Mouse (Mus musculus): ENCODE measurements around the gene Srp68. TPM values are rescaled to one million over a fixed set of nuclear protein-coding genes. Genes with fewer than 3 reads are reported as not detected.
A peak's percentile ranks its signal among the peaks of the same experiment; 100 is the strongest.

The Srp68 gene
- 18.5 and 24.5 TPM in 2 replicates for total RNA-seq (2014; rRNA removed)
- polyA plus RNA-seq (2015; fragmentation: Nextera tagmentation; extraction: Ambion mirVana) = 42.4 and 51.3 TPM in 2 replicates

DNA sequence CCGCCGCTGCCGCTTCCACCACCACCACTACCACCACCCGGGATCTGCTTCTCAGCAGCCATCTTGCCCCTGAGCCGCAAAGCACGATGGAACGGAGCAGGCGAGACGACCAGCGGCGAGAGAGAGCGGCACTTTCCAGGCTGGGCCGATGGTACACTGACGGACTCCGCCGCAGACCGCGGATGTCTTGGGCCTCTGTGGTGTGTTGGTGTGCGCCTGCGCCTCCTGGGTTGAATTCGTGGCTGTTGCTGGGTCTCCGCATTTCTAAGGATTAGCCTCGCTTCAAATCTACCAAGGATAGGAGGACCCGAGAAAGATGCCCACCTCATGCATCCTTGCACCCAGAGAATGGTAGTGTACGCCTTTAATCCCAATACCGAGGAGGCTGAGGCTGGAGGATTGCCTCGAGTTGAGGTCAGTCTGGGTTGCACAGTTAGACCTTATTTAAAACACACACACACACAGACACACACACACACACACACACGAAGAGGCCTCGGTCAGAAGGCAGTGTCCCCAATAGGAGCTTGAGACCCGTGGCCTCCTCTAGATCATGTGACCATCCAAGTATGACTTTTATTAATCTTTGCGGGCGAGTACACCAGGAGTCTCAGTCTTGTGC is at the start of gene Srp68:
Gene Srp68, minus strand, starts transcription at position 173 of the 622 bp plus-strand sequence.
- Histone ChIP-seq H3K4me3 (ENCODE audit: low read depth, low read length) (peak within 1 kb of the TSS; percentile 66), H3K27ac (ENCODE audit: low read depth, low read length) (peak within 1 kb of the TSS; percentile 77), H3K4me1 (ENCODE audit: insufficient read depth) (peaks cover 12% of the 10 kb centered on the region; the same call in 1 of the 2 replicates), H3K9me3 (ENCODE audit: low read length) (no peaks in the 10 kb centered on the region), H3K27me3 (ENCODE audit: insufficient read depth, low read length) (no peaks in the 10 kb centered on the region), H3K4me2 (ENCODE audit: low read depth) (peak within 1 kb of the TSS; percentile 86), H3K9ac (peak within 1 kb of the TSS; percentile 67), H3K36me3 (ENCODE audit: insufficient read depth) (peaks cover 18% of the 10 kb centered on the region)
- DNase-seq (peak; percentile 96), ATAC-seq (peak; percentile 100)
- 3% methylated on average over 32 of the region's 32 CpGs for WGBS
- peak; percentile 53 for TF ChIP-seq CTCF (IDR thresholded peaks at IDR 0.05; ENCODE audit: low read depth)

DNA sequence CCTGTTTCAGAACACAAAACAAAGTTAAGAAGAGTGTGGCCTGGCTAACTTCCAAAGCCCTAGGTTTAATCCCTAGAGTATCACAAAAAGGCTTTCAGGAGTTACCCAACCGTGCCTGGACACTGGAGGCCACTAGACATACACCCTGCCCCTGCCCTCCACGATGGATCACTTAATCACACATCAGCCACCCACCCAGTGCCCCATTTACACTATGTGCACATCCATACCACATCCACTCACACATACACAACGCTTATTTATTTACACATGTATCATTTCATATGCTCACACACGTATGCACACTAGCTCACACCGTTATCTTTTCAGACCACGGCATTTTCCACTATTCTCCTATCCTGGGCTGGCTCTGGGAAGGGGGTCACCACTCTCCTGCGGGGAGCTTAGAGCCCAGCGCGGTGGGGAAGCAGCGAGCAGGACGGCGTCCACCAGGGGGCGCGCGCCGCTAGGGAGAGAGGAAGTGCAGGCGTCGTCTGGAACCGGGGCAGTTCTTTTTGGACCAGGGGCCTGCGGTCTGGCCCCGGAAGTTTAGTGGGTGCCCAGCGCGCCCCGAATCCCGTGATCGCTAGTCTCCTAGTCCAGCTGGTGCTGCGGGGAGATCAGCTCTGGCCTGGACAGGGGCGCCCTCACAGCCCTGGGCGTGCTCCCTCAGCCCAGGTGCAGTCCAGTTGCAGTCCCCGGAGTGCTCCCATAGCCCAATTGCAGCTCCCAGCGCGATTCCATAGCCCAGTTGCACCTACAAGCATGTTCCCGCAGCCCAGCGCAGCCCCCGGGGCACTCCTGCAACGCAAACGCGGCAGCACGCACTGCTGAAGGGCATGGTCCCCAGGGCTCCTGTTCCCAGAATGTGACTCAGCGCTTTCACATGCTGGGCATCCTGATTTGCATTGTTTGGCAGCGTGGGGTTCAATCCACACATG is 45.0 kb upstream of the Srp68 start:
- Histone ChIP-seq H3K9ac (peak overlapping the region; percentile 41; the same call in 1 of the 2 replicates), H3K4me3 (ENCODE audit: low read depth, low read length) (peak overlapping the region; percentile 30)
- ATAC-seq = peak; percentile 94

GRCm38 (mm10) chr11:116312359-116312758 is 38.3 kb upstream of the Srp68 start:
- no peaks in the 10 kb centered on the region for H3K4me1 ChIP-seq (ENCODE audit: insufficient read depth)
- DNase-seq (no peak), ATAC-seq (no peak)
- H3K27ac ChIP-seq (ENCODE audit: low read depth, low read length) = no peak overlapping the region
- no peaks in the 10 kb centered on the region for H3K9me3 ChIP-seq (ENCODE audit: low read length)
- TF ChIP-seq CTCF (IDR thresholded peaks at IDR 0.05; ENCODE audit: low read depth) = no peak
- H3K4me3 ChIP-seq (ENCODE audit: low read depth, low read length) = no peak overlapping the region
- H3K36me3 ChIP-seq (ENCODE audit: insufficient read depth) = no peaks in the 10 kb centered on the region
- no peak overlapping the region for H3K9ac ChIP-seq
- WGBS = 64% methylated on average over 8 of the region's 8 CpGs
- no peak overlapping the region for H3K4me2 ChIP-seq (ENCODE audit: low read depth)
- H3K27me3 ChIP-seq (ENCODE audit: insufficient read depth, low read length) = no peaks in the 10 kb centered on the region

More for the DNA sequence above, 45.0 kb upstream of the Srp68 start:
- Histone ChIP-seq H3K9me3 (ENCODE audit: low read length) (no peaks in the 10 kb centered on the region), H3K4me1 (ENCODE audit: insufficient read depth) (peaks cover 4% of the 10 kb centered on the region; the same call in 1 of the 2 replicates), H3K27me3 (ENCODE audit: insufficient read depth, low read length) (no peaks in the 10 kb centered on the region), H3K4me2 (ENCODE audit: low read depth) (peak overlapping the region; percentile 78), H3K36me3 (ENCODE audit: insufficient read depth) (no peaks in the 10 kb centered on the region), H3K27ac (ENCODE audit: low read depth, low read length) (no peak overlapping the region)
- peak; percentile 87 for DNase-seq
- peak; percentile 97 for TF ChIP-seq CTCF (IDR thresholded peaks at IDR 0.05; ENCODE audit: low read depth)
- WGBS = 3% methylated on average over 39 of the region's 41 CpGs

DNA sequence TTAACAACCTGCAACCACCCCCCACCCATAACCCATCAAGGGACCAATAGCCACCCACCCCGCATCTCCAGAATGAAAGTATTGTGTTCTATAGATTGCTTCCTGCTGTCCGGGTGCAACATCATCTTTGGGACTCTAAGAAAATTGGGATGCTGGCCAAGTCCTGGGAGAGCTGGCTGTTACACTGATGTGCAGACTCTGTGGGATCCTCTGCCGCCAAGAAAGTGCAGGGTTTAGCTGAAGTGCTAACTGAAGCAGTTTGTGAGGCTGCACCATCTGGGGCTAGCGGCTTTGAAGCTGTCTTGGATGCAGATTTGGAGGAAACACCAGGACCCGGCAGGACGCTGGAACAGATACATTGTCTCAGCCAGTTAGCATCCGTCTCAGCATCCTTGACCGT is 37.2 kb upstream of the Srp68 start:
- Histone ChIP-seq H3K9ac (no peak overlapping the region), H3K4me1 (ENCODE audit: insufficient read depth) (peaks cover 4% of the 10 kb centered on the region; the same call in 1 of the 2 replicates), H3K27me3 (ENCODE audit: insufficient read depth, low read length) (no peaks in the 10 kb centered on the region), H3K36me3 (ENCODE audit: insufficient read depth) (no peaks in the 10 kb centered on the region), H3K4me2 (ENCODE audit: low read depth) (no peak overlapping the region), H3K27ac (ENCODE audit: low read depth, low read length) (no peak overlapping the region), H3K9me3 (ENCODE audit: low read length) (no peaks in the 10 kb centered on the region), H3K4me3 (ENCODE audit: low read depth, low read length) (no peak overlapping the region)
- no peak for TF ChIP-seq CTCF (IDR thresholded peaks at IDR 0.05; ENCODE audit: low read depth)
- WGBS = 38% methylated on average over 8 of the region's 8 CpGs
- ATAC-seq (peak; percentile 40), DNase-seq (peak; percentile 67)

DNA sequence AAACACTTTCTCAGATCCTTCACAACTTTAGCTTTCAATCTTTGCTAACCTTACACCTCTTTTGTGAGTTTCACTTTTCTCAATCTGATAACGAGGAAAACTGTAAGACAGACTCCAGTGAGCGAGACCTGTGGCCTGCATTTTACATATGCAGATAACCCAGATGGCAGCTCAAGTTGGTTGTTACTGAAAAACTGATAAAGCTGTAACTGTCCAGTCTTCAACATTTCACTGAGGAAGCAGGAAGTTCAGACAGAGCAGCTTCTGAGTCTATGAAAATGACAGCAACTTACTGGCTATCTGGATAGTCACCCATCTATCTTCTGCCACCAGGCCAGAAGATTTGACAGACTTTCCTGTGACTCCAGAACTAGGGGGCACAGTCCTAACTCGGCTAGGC is 35.6 kb upstream of the Srp68 start:
- no peak for ATAC-seq
- Histone ChIP-seq H3K9ac (no peak overlapping the region), H3K36me3 (ENCODE audit: insufficient read depth) (peaks cover 3% of the 10 kb centered on the region), H3K4me2 (ENCODE audit: low read depth) (no peak overlapping the region), H3K4me3 (ENCODE audit: low read depth, low read length) (no peak overlapping the region), H3K27me3 (ENCODE audit: insufficient read depth, low read length) (no peaks in the 10 kb centered on the region), H3K9me3 (ENCODE audit: low read length) (no peaks in the 10 kb centered on the region), H3K4me1 (ENCODE audit: insufficient read depth) (peaks cover 10% of the 10 kb centered on the region), H3K27ac (ENCODE audit: low read depth, low read length) (no peak overlapping the region)
- no peak for TF ChIP-seq CTCF (IDR thresholded peaks at IDR 0.05; ENCODE audit: low read depth)
- WGBS = 70% methylated on average over 3 of the region's 3 CpGs
- DNase-seq = no peak

DNA sequence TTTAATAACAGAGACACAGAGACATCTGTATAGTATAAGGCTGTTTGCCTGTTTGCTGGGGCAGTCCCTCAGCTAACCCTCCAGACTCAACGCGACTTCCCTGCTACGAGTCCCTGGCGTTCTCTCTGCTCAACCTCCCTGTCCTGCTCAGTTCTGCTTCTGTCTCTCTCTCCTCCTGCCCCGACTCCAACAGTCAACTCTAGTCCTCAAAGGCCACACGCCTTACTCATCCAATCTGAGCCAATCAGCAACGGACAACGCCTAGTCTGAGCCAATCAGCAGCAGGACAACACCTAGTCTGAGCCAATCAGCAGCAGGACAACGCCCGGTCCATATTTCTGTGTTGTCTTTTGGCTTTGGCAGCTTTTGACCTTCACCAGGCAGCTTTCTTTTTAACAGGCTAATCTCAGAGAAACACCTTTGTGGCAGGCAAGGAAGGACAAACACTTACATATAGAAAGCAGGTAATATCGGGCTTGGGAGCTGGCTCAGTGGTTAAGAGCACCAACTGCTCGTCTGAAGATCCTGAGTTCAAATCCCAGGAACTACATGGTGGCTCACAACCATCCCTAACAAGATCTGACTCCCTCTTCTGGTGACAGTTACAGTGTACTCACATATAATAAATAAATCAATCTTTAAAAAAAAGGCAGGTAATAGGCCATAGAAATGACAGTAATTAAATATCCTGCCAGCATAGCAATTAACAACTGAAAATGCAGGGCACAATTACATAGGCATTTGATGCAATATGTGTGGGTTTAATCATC is 33.9 kb upstream of the Srp68 start:
- Histone ChIP-seq H3K27ac (ENCODE audit: low read depth, low read length) (no peak overlapping the region), H3K4me2 (ENCODE audit: low read depth) (no peak overlapping the region), H3K27me3 (ENCODE audit: insufficient read depth, low read length) (no peaks in the 10 kb centered on the region), H3K4me1 (ENCODE audit: insufficient read depth) (peaks cover 10% of the 10 kb centered on the region), H3K9ac (no peak overlapping the region), H3K4me3 (ENCODE audit: low read depth, low read length) (no peak overlapping the region), H3K36me3 (ENCODE audit: insufficient read depth) (peaks cover 19% of the 10 kb centered on the region), H3K9me3 (ENCODE audit: low read length) (no peaks in the 10 kb centered on the region)
- WGBS = 93% methylated on average over 12 of the region's 12 CpGs
- ATAC-seq (no peak), DNase-seq (no peak)
- no peak for TF ChIP-seq CTCF (IDR thresholded peaks at IDR 0.05; ENCODE audit: low read depth)

Data from forebrain, postnatal 0 days (tissue).